Mouse (Mus musculus) kidney, adult 2 months (tissue): ENCODE data around the gene Tekt2.

Experiments
- CTCF ChIP-seq: fragments of 200-500 bp; conservative IDR thresholded peaks from 2 replicates; pipeline ENCODE4 v1.5.1; 2011; ENCODE audit warnings: low read depth, mild to moderate bottlenecking, control low read depth, low read length, moderate library complexity, mixed read lengths; ENCODE audit not compliant: insufficient read depth, insufficient read length
- POLR2A ChIP-seq: fragments of 200-500 bp; IDR thresholded peaks from one replicate; pipeline ENCODE4 v1.6.1; 2011; ENCODE audit warnings: low read depth, low read length, control low read depth

GRCm38 (mm10) chr4:126275681-126276131 lies 49.8 kb downstream of the Tekt2 start:
- TF ChIP-seq POLR2A (no peak), CTCF (no peak)
